Mouse (Mus musculus): ENCODE results near the gene Smim22. TPM values are rescaled to one million over a fixed set of nuclear protein-coding genes. Genes with fewer than 3 reads are reported as not detected.
A peak's percentile ranks its signal among the peaks of the same experiment; 100 is the strongest.

The Smim22 gene
- polyA plus RNA-seq, 1 experiment from 2014 or later, result 99.2 TPM

DNA sequence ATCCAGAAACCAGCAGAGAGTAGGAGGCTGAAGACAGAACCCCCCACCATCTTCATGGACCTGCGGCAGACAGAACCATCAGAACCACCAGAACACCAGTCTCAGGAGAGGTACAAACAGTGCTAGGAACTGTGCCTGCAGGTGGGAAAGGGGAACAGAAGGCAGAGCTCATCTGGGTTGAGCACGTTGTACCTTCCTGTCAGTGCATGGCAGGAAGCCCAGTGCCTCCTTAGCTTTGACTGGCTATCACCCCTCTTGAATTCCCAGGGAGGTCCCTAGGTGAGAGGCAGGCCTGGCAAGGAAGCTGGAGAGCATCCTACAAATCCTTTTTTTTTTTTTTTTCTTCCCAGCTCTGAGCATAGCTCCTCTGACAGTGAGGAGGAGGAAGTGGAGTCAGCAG, 30.9 kb upstream of the Smim22 start:
- Histone ChIP-seq H3K9me3 (no peaks in the 10 kb centered on the region), H3K4me3 (replicated peaks) (no peak overlapping the region), H3K4me1 (replicated peaks) (0 out of 2 replicates have a peak, but pooled peaks cover 3% of the 10 kb centered on the region), H3K27ac (no peak overlapping the region), H3K9ac (no peak overlapping the region), H3K27me3 (replicated peaks) (no peaks in the 10 kb centered on the region), H3K36me3 (no peaks in the 10 kb centered on the region), H3K4me2 (replicated peaks) (no peak overlapping the region)
- ATAC-seq, result no peak
- WGBS, result 53% methylated on average over 2 of the region's 2 CpGs

DNA sequence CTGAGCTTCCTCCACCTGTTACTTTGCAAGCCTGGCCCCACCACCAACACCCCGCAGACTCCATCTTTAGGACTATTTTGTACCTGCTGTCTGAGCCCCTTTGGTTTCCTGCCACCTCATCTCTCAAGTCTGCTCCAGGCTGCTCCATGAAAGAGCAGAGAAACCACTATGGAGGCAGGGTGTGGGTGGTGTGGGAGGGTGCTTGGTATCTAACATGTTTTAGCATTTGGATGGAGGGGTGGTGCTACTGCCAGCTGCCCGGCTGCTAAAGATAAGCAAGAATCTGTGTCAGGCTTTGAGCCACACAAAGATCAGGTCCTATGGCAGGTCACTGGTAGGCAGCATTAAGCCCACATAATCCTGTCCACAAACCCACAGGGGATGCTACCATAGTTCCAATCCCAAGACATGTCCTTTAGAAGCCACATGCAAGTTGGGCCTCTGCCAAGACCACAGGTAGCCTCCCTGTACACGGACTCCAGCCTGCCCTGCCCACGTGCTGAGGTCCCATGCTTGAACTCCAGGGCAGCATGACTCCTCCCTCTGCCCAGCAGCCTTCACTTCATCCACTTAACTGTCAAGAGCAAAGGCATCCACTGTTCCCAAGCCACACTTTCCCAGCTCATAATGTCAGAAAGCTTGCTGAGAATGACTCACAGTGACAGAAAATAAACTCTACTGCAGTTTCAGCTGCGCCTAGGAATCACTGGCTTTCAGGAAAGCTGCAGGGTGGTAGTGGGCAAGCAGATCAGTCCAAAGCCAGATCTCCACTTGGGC, 28.6 kb upstream of the Smim22 start:
- H3K9me3 ChIP-seq, result no peaks in the 10 kb centered on the region
- no peaks in the 10 kb centered on the region for H3K27me3 ChIP-seq (replicated peaks)
- H3K4me1 ChIP-seq (replicated peaks), result 0 out of 2 replicates have a peak, but pooled peaks cover 3% of the 10 kb centered on the region
- 0 out of 2 replicates have a peak, but pooled peaks have one; percentile 43 for ATAC-seq
- H3K36me3 ChIP-seq, result no peaks in the 10 kb centered on the region
- H3K9ac ChIP-seq, result no peak overlapping the region
- WGBS, result 51% methylated on average over 5 of the region's 5 CpGs
- no peak overlapping the region for H3K27ac ChIP-seq
- no peak overlapping the region for H3K4me2 ChIP-seq (replicated peaks)
- H3K4me3 ChIP-seq (replicated peaks), result no peak overlapping the region

DNA sequence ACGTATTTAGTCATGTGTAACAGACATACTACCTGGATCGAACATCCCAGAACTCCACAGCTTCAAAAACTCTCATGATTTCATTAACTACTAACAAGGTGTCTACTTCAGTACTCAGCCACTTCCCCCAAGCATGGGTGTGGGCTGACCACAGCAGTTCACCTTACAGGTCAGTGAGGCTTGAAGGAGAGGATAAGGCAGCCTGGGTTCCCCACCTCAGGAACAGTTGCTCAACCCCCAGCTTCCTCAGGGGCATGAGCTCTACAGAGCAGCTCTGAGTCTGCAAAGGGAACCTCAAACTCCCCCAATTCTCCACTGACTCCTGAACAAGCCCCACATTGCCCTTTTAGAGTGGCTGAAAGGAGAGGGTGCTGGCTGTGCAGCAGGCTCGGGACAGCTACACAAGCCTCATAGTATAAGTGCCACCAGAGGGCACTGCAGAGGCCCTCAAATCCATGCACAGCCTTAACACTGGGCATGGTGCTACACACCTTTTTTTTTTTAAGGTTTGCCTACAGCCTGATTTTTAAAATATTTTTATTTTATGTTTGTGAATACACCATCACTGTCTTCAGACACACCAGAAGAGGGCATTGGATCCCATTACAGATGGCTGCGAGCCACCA, 27.2 kb upstream of the Smim22 start:
- no peaks in the 10 kb centered on the region for H3K27me3 ChIP-seq (replicated peaks)
- H3K9ac ChIP-seq, result no peak overlapping the region
- H3K4me1 ChIP-seq (replicated peaks), result 0 out of 2 replicates have a peak, but pooled peaks cover 3% of the 10 kb centered on the region
- 76% methylated on average over 4 of the region's 4 CpGs for WGBS
- H3K36me3 ChIP-seq, result no peaks in the 10 kb centered on the region
- H3K9me3 ChIP-seq, result no peaks in the 10 kb centered on the region
- no peak overlapping the region for H3K4me2 ChIP-seq (replicated peaks)
- no peak overlapping the region for H3K27ac ChIP-seq
- no peak overlapping the region for H3K4me3 ChIP-seq (replicated peaks)
- ATAC-seq, result peak; percentile 84

DNA sequence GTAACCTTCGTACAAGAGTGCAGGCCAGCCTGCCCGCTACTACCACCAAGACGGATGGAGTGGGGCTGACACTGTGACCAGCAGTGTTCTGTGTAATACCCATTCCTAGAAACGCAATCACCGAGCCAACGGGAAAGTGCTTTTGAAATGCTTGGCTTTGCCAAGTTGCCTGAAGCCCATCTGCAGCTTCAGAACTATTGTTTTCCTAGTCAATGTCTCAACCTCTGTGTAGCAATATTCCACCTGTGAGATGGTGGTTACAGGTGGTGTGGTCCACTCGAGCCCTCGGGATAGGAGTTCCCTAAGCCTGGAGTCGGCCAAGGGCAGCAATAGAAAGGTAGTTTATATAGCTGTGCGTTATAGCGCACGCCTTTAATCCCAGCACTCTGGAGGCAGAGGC, 22.4 kb upstream of the Smim22 start:
- no peak overlapping the region for H3K27ac ChIP-seq
- no peak overlapping the region for H3K9ac ChIP-seq
- H3K4me2 ChIP-seq (replicated peaks), result no peak overlapping the region
- ATAC-seq, result no peak
- WGBS, result 90% methylated on average over 12 of the region's 12 CpGs
- no peaks in the 10 kb centered on the region for H3K27me3 ChIP-seq (replicated peaks)
- H3K4me3 ChIP-seq (replicated peaks), result no peak overlapping the region
- no peaks in the 10 kb centered on the region for H3K36me3 ChIP-seq
- H3K9me3 ChIP-seq, result no peaks in the 10 kb centered on the region
- no peaks in the 10 kb centered on the region for H3K4me1 ChIP-seq (replicated peaks)

DNA sequence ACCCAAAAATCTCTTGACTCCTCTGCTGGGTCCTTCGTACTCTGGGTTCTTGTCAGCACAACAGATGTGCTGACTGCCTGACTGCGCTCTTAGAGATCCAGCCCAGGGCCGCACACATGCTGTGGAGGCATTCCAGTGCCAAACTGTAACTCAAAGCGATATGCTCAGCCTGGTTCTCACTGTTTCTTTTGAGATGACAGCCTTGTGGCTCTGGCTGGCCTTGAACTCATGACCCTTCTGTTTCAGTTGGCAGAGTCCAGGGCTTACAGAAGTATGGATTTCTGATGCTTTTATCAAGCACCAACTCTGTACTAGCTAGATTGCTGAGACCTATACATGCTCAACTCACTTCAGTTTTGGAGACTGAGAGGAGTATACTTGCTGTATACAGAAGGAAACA, 13.8 kb upstream of the Smim22 start:
- H3K4me2 ChIP-seq (replicated peaks), result no peak overlapping the region
- no peak overlapping the region for H3K4me3 ChIP-seq (replicated peaks)
- ATAC-seq, result no peak
- WGBS, result 86% methylated on average over 4 of the region's 4 CpGs
- no peaks in the 10 kb centered on the region for H3K27me3 ChIP-seq (replicated peaks)
- H3K9me3 ChIP-seq, result no peaks in the 10 kb centered on the region
- H3K27ac ChIP-seq, result no peak overlapping the region
- H3K36me3 ChIP-seq, result no peaks in the 10 kb centered on the region
- no peak overlapping the region for H3K9ac ChIP-seq
- peaks cover 4% of the 10 kb centered on the region for H3K4me1 ChIP-seq (replicated peaks)

DNA sequence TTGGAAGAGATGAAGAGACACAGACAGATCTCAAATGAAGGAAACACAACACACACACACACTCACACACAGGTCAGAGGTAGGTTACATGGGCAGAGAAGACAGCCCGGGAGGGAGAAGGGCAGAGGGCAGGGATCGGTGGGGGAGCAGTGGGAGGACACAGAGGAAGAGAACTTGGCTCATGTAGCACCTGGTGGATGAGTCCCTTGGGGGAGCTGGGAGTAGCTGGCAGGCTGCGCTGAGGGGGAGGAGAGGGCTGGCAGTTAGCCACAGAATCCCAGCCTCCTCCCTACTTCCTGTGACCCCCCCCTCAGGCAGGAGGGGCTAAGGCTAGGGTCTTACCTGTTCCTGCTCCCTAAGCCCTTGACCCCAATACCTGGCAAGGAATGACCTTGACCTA, 9.5 kb upstream of the Smim22 start, which contains the start of gene Sept12:
Gene Sept12 (minus strand): TSS at position 300 of the 400 bp plus-strand sequence.
- WGBS, result 27% methylated on average over 3 of the region's 3 CpGs
- Histone ChIP-seq H3K4me1 (replicated peaks) (peaks cover 7% of the 10 kb centered on the region), H3K27me3 (replicated peaks) (no peaks in the 10 kb centered on the region), H3K27ac (no peak within 1 kb of the TSS), H3K4me3 (replicated peaks) (no peak within 1 kb of the TSS), H3K4me2 (replicated peaks) (no peak within 1 kb of the TSS), H3K36me3 (no peaks in the 10 kb centered on the region), H3K9ac (no peak within 1 kb of the TSS), H3K9me3 (no peaks in the 10 kb centered on the region)
- peak; percentile 49; the same call in 1 of the 2 replicates for ATAC-seq

DNA sequence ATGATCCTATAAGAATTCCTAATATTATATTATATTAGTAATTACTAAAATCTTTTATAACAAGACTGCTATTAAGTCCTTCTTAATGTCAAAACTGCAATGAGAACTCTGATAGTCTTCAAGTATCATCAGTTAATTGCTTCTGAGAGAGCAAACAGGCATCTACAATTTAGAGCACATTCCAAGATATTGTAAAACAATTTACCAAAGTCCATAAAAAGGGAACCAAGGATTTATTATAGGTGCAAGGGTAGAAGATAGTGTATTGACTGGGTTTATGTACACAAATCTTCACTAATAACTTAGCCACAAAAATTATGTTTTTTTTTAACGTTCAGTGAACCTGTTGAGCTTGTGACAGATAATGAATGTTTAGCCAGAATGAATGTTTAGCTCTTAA, 8.1 kb upstream of the Smim22 start:
- Histone ChIP-seq H3K27ac (no peak overlapping the region), H3K36me3 (no peaks in the 10 kb centered on the region), H3K4me3 (replicated peaks) (no peak overlapping the region), H3K9me3 (no peaks in the 10 kb centered on the region), H3K4me1 (replicated peaks) (peaks cover 7% of the 10 kb centered on the region), H3K9ac (no peak overlapping the region), H3K4me2 (replicated peaks) (no peak overlapping the region), H3K27me3 (replicated peaks) (no peaks in the 10 kb centered on the region)
- 14% methylated on average over 1 of the region's 1 CpGs for WGBS
- peak; percentile 73 for ATAC-seq

DNA sequence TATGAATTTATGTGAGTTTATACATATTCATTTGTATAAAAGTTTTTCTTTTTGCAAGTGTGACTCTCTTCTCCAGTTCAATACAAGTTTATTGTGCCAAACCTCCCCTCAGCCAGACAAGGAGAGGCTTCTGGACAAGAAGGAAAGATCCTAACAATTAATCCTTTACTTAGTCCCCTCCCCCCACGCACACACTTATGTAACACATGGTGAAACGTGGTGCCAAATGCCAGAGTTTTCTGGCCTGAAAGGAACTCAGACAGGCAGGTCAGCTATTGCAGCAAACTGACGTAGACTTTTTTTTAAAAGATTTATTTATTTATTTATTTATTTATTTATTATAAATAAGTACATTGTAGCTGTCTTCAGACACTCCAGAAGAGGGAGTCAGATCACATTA, 6.5 kb upstream of the Smim22 start:
- H3K9ac ChIP-seq, result no peak overlapping the region
- WGBS, result 69% methylated on average over 3 of the region's 3 CpGs

DNA sequence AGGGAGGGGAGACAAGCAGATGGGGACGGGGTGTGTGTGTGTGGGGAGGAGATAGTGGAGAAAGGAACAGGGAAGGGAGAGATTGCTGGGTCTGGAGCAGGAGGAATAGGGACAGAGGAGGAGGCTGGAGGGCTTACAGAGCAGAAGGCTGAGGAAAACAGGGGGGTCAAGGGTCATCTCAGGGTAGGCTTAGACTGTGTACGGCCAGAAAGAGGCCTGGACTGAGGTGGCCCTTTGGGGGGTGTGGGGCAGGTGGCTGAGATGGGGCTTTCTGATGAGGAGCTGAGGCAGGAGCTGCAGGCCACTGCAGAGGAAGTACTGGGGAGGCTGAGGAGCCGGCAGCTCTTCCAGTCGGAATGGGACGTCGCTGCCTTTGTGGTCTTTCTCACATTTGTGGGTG, 404 bp downstream of the Smim22 start:
- H3K4me2 ChIP-seq (replicated peaks), result peak overlapping the region; percentile 56
- H3K27ac ChIP-seq, result peak overlapping the region; percentile 76
- H3K36me3 ChIP-seq, result no peaks in the 10 kb centered on the region
- H3K4me3 ChIP-seq (replicated peaks), result peak overlapping the region; percentile 36
- no peaks in the 10 kb centered on the region for H3K9me3 ChIP-seq
- H3K4me1 ChIP-seq (replicated peaks), result peaks cover 11% of the 10 kb centered on the region; the same call in 1 of the 2 replicates
- WGBS, result 33% methylated on average over 6 of the region's 6 CpGs
- peak overlapping the region; percentile 50 for H3K9ac ChIP-seq
- peak; percentile 53 for ATAC-seq
- no peaks in the 10 kb centered on the region for H3K27me3 ChIP-seq (replicated peaks)

More for the DNA sequence above, 6.5 kb upstream of the Smim22 start:
- H3K36me3 ChIP-seq, result no peaks in the 10 kb centered on the region
- H3K27me3 ChIP-seq (replicated peaks), result no peaks in the 10 kb centered on the region
- ATAC-seq, result no peak
- H3K4me3 ChIP-seq (replicated peaks), result no peak overlapping the region
- no peaks in the 10 kb centered on the region for H3K9me3 ChIP-seq
- H3K4me1 ChIP-seq (replicated peaks), result peaks cover 7% of the 10 kb centered on the region
- no peak overlapping the region for H3K27ac ChIP-seq
- no peak overlapping the region for H3K4me2 ChIP-seq (replicated peaks)

DNA sequence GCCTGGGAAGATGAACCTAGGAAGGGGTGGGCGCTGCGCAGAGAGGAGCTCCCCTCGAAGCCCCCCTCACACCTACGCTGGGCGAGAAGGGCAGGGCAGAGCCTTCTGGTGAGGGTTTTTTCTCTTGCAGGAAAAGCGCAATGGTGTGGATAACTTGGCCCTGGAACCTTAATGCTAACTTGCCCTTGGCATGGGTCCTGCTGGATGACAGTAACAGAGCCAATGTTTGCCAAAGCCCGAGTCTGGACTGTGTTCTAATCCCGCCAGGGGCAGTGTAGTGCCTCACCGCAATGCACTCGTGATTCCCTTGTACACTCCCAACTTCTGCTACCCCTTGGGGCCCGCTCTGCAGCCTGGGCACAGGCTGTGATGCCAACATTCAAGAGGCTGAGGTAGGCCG, 988 bp downstream of the Smim22 start:
- no peaks in the 10 kb centered on the region for H3K9me3 ChIP-seq
- no peaks in the 10 kb centered on the region for H3K36me3 ChIP-seq
- H3K27ac ChIP-seq, result peak overlapping the region; percentile 76
- peak overlapping the region; percentile 36 for H3K4me3 ChIP-seq (replicated peaks)
- peak overlapping the region; percentile 50 for H3K9ac ChIP-seq
- peaks cover 12% of the 10 kb centered on the region; the same call in 1 of the 2 replicates for H3K4me1 ChIP-seq (replicated peaks)
- H3K4me2 ChIP-seq (replicated peaks), result peak overlapping the region; percentile 56
- 70% methylated on average over 12 of the region's 12 CpGs for WGBS
- H3K27me3 ChIP-seq (replicated peaks), result no peaks in the 10 kb centered on the region
- no peak for ATAC-seq

DNA sequence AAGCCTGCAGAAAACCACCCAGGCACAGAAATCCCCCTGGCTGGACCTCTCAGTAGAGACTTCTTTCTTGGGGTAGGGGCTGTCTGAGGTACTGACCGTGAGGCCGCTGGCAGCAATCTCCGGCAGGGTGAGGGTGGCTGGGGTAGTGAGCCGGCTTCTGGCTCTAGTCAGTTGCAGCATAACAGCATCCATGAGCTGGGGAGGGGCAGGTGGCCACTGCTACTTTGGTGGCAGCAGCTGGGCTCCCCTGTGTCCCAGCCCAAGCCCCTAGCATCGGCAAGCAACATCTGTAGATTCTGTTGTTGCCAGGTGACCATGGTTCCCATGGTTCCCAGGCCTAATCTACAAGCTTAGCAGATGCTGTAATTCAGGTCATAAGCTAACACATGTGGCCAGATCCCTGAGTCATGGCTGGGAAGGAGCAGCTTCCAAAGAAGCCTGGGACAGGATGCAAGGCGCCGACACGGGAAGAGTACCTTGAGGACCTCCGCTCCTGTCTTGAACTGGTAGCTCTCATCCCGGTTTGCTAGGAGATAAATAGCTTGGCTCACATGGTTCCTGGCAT, 3.4 kb downstream of the Smim22 start:
- WGBS, result 85% methylated on average over 10 of the region's 10 CpGs
- no peaks in the 10 kb centered on the region for H3K27me3 ChIP-seq (replicated peaks)
- no peaks in the 10 kb centered on the region for H3K9me3 ChIP-seq

DNA sequence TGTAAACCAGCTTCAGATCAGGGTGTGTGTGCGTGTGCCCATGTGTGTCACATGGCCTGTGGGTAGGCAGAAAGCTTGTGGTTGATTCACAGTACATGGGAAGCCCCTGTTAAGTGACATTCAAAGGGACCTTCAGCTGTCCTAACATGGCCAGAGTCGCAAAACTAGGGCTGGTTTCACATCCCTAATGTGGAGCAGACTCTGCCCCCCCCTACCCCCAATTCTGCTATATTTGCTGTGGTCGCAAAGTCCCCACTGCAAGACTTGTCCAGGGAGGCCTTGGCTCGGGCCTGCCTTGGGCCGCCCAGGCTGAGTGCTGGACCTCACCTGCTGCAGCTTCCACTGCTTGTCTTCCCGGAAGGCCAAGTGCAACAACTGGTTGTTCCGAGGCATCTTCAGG, 4.2 kb downstream of the Smim22 start:
- Histone ChIP-seq H3K4me1 (replicated peaks) (peaks cover 12% of the 10 kb centered on the region; the same call in 1 of the 2 replicates), H3K4me2 (replicated peaks) (no peak overlapping the region), H3K27me3 (replicated peaks) (no peaks in the 10 kb centered on the region), H3K4me3 (replicated peaks) (no peak overlapping the region), H3K9me3 (no peaks in the 10 kb centered on the region), H3K36me3 (peaks cover 17% of the 10 kb centered on the region), H3K9ac (no peak overlapping the region), H3K27ac (no peak overlapping the region)
- 85% methylated on average over 7 of the region's 7 CpGs for WGBS
- no peak for ATAC-seq

More for the DNA sequence above, 3.4 kb downstream of the Smim22 start:
- Histone ChIP-seq H3K4me2 (replicated peaks) (no peak overlapping the region), H3K27ac (no peak overlapping the region), H3K4me1 (replicated peaks) (peaks cover 12% of the 10 kb centered on the region; the same call in 1 of the 2 replicates), H3K36me3 (peaks cover 10% of the 10 kb centered on the region), H3K4me3 (replicated peaks) (no peak overlapping the region), H3K9ac (no peak overlapping the region)
- no peak for ATAC-seq

All from intestine, embryonic 15.5 days (tissue).